Mouse (Mus musculus): ENCODE data around the gene Krt18. TPM values are rescaled to one million over a fixed set of nuclear protein-coding genes. Genes with fewer than 3 reads are reported as not detected.
"Not testable (repeated sequence)": the region's sequence is repeated elsewhere in the genome, so short reads cannot be mapped to it uniquely, and the experiment has no call there.

The Krt18 gene
- polyA plus RNA-seq, 1 experiment from 2014 or later = 24.8 TPM

DNA sequence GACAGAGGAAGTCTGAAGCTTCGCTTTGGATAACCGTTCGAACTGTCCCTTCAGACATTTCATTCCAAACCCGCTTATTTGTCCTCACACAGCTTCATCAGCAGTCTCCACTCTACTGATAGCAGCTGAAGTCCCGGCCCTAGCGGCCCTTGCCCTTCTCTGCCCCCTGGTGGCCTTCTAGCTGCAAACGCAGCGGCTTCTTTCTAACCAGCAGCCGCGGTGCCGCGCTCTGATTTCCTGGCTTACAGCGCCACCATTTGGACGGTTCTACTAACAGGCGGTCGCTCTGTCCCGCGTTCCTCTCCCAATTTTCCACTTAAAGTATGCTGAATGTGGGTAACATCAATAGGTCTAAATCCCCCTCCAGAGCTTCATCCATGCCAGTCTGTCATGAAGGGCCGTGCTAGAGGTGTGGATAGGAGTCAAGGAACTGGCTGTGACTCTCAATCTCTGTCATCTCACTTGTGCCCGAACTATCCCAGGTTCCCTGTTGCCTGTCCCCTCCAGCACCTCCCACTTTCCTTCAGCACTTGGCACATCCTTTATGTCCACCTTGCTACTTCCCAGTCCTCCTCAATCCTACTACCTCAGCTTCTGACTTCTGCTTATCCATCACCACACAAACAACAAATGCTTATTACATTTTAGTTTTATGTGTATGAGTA, 37.8 kb downstream of the Krt18 start:
- POLR2A ChIA-PET = interaction anchor here (0.5 to 1.2 kb wide), 3 partner anchors 30 to 127 kb away, joined by 3 read pairs; no protein-coding TSS in a partner anchor
- peak; percentile 100 for TF ChIP-seq CTCF (IDR thresholded peaks at IDR 0.05)
- ATAC-seq (peak; percentile 66), DNase-seq (ENCODE audit: low read depth, low spot score) (peak; percentile 50)
- H3K27me3 ChIP-seq = peaks cover 7% of the 10 kb centered on the region
- CTCF ChIA-PET = interaction anchor here (0.7 to 2.3 kb wide), 25 partner anchors 10 to 740 kb away, joined by 3 to 27 read pairs (median 6); partner anchors contain the start of genes Krt8 and Tns2
- in situ Hi-C loops (cut with MboI; ENCODE audit: low pct_unique_long_range_greater_than_20kb) = no loop called here

DNA sequence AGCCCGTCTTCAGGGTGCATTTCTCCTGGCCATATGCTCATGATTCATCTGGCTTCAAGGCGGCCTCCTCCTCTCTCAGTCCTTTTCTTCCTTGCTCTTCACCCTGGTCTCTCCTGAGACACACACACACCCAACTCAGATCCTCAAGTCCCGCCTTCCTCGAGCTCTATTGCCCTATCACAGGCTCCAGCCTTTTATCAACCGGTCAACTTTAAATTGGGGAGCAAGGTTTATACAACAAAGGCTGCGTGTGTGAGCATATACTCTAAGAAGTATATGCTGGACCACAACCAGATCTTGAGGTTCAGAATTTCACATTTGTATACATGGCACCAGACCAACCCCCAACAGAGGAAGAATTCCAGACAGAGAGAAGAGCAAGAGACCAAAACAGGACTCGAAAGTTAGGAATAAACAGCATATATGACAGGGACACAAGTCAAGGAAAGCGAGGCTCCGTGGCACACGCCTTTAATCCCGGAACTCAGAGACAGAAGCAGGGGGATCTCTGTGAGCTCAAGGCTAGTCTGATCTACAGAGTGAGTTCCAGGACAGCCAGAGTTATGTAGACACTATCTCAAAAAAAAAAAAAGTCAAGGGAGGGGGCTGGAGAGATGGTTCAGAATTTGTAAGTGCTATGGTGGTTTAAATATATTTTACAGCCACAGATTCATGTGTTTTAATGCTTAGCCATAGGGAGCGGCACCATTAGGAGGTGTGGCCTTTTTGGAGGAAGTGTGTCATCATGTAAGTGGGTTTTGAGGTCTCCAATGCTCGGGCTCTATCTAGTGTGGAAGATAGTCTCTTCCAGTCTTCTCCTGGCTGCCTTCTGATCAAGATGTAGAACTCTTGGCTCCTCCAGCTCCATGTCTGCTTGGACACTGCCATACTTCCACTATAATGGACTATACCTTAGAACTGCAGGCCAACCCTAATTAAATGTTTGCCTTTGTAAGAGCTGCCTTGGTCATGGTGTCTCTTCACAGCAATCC, 42.8 kb downstream of the Krt18 start:
- TF ChIP-seq CTCF (IDR thresholded peaks at IDR 0.05) = no peak
- ATAC-seq (no peak), DNase-seq (ENCODE audit: low read depth, low spot score) (no peak)
- in situ Hi-C loops (cut with MboI; ENCODE audit: low pct_unique_long_range_greater_than_20kb) = loop anchor here (5.0 kb wide), 2 partner anchors 298 to 738 kb away; no protein-coding TSS in a partner anchor
- CTCF ChIA-PET = interaction anchor here (1.2 kb wide), 1 partner anchor 75 kb away, joined by 3 read pairs; no protein-coding TSS in a partner anchor
- POLR2A ChIA-PET = no interaction called here
- peaks cover 7% of the 10 kb centered on the region for H3K27me3 ChIP-seq

DNA sequence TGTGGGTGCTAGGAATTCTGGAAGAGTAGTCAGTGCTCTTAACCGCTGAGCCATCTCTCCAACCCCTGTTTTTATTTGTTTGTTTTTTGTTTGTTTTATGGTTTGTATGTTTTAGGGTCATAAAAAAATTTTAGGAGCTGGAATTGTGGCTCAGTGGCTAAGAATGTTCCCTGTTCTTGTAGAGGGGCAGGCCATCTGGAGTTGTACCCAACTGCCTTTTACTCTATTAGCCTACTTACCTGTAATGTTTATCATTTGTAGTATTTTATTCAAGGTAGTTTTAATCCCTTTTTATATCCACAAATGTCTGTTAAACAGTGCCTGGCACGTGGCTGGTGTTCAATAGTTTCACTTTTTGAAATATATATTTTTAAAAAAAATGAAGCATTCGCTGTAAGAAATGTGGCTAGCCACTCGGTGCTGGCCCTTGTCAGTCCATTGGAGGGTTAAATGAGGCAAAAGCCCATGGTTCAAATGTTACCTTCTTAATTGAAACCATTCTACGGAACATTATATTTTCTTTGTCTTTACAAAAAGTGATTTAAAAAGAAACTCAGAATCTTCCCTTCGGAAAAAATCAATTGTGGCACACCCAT, 45.1 kb downstream of the Krt18 start:
- POLR2A ChIA-PET = no interaction called here
- CTCF ChIA-PET = interaction anchor here (0.9 kb wide), 1 partner anchor 48 kb away, joined by 3 read pairs; no protein-coding TSS in a partner anchor
- TF ChIP-seq CTCF (IDR thresholded peaks at IDR 0.05) = no peak
- DNase-seq (ENCODE audit: low read depth, low spot score) = no peak
- H3K27me3 ChIP-seq = peaks cover 2% of the 10 kb centered on the region
- in situ Hi-C loops (cut with MboI; ENCODE audit: low pct_unique_long_range_greater_than_20kb) = loop anchor here (5.0 kb wide), 2 partner anchors 301 to 741 kb away; no protein-coding TSS in a partner anchor
- peak; percentile 13 for ATAC-seq

DNA sequence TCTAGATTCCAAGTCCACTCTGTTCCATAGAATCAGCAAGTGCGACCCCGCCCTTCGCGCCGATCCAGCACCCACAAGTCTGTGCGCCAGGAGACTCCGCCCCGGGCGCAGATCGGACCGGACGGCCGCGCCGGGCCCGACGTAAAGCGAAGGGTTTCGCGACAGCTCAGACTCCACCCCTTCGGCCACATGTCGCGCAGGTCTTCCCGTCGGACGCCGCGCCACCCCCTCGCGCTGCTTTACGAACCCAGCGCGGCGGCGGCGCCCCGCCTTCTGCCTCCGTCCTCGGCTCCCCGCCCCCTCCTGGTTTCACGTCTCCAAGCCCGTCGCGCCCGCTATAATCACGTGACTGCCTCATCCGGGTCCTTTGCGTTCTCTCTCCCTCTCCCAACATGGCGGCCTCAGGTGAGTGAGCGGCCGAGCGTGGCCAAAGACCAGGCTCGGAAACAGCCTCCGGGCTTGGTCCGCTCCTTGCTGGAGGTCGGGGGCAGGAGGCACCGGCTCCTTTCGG, 45.6 kb downstream of the Krt18 start, which contains the start of gene Eif4b:
Eif4b (plus strand) TSS at position 215 of the 511 bp plus-strand sequence.
- CTCF ChIA-PET = interaction anchor here (0.9 kb wide), 1 partner anchor 49 kb away, joined by 3 read pairs; no protein-coding TSS in a partner anchor
- peak; percentile 75 for ATAC-seq
- H3K27me3 ChIP-seq = no peaks in the 10 kb centered on the region
- peak; percentile 88 for DNase-seq (ENCODE audit: low read depth, low spot score)
- POLR2A ChIA-PET = no interaction called here
- TF ChIP-seq CTCF (IDR thresholded peaks at IDR 0.05) = no peak
- in situ Hi-C loops (cut with MboI; ENCODE audit: low pct_unique_long_range_greater_than_20kb) = loop anchor here (5.0 kb wide), 2 partner anchors 301 to 741 kb away; no protein-coding TSS in a partner anchor

DNA sequence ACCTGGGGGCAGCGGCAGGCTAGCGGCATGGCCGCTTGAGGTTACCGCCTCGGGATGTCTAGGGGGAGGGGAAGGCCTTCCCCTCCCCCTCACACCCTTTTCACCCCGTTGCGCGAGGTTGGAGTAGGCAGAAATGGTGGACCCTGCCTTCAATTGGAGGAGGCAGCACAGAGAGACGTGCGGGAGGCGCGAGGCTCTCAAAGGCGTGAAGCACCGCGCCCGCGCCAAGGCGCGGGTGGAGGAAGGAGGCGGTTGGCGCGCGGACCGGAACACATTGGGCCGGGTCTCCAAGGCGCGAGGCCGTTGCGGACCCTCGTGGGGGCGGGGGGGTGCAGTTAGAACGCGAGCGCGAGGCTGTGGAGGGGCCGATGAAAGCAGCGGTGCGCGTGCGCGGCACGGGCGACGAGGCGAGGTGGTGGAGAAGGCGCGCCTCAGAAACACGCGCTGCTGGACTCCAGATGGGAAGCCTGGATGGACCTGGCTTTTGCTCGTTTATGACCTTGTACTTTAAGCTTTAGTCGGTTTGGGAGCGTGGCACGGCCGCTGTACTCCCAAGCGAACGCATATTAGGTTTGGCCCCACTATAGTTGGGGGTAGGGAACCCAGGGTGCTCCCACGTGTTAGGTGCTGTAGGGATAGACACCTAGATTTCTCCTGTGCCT, 46.2 kb downstream of the Krt18 start:
- TF ChIP-seq CTCF (IDR thresholded peaks at IDR 0.05) = no peak
- no peaks in the 10 kb centered on the region for H3K27me3 ChIP-seq
- no peak for DNase-seq (ENCODE audit: low read depth, low spot score)
- in situ Hi-C loops (cut with MboI; ENCODE audit: low pct_unique_long_range_greater_than_20kb) = loop anchor here (5.0 kb wide), 2 partner anchors 302 to 742 kb away; no protein-coding TSS in a partner anchor
- peak; percentile 48 for ATAC-seq
- ChIA-PET POLR2A (no interaction called here), CTCF (no interaction called here)

DNA sequence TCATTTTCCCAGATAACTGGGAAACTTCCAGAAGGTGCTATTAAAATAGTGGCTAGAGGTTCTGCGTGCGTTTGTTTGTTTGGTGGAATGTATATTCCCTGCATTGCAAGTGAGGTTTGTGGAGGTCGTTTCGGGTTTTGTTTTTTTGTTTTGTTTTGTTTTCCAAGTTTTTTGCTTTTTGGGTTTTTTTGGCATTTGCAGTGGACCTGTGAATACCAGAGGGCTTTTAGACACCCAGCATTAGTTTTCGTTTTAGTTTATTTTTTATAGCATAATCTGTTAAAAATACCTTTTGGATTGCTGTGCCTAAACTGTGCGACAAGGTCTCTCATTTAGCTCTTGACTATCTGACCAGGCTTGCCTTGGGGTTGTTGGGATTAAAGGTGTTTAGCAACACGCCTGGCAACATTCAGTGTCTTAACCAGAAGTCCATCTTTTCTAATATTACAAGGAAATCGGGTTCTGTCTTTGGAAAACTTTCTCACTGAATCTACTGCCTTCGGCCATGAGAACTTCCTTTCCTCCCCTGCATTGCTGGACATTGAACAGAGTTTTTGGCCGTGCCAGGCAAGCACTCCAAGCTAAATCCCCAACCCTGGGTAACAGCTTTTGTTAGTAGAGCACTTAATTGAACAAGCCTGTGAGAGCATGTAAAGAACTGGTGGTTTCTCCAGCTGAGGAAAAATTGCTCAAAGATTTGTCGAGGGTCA, 47.1 kb downstream of the Krt18 start:
- ChIA-PET CTCF (interaction anchor here (2.3 to 2.5 kb wide), 2 partner anchors 10 to 25 kb away, joined by 7 to 8 read pairs; partner anchors contain the start of gene Tns2), POLR2A (interaction anchor here (0.6 to 1.0 kb wide), 2 partner anchors 26 to 34 kb away, joined by 3 read pairs; partner anchors contain the start of gene Tns2)
- no peak for TF ChIP-seq CTCF (IDR thresholded peaks at IDR 0.05)
- in situ Hi-C loops (cut with MboI; ENCODE audit: low pct_unique_long_range_greater_than_20kb) = loop anchor here (5.0 kb wide), 2 partner anchors 303 to 743 kb away; no protein-coding TSS in a partner anchor
- DNase-seq (ENCODE audit: low read depth, low spot score) (no peak), ATAC-seq (no peak)
- H3K27me3 ChIP-seq = no peaks in the 10 kb centered on the region

DNA sequence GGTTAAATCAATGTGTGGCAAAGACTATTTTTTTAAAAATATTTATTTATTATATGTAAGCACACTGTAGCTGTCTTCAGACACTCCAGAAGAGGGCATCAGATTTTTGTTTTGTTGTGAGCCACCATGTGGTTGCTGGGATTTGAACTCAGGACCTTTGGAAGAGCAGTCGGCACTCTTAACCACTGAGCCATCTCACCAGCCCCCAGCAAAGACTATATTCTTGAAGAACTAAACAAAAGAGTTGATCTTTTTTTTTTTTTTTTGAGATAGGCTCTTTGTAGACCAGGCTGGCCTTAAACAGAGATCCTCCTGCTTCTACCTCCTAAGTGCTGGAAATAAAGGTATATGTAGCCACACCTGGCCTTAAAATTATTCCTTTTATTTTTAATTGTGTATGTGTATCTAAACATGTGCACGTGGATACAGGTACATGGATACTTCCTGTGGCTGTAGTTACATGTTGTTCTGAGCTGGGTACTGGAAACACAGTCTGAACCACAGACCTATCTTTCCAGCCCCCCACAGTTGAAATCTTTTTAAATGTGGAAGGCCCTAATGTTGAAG, 49.2 kb downstream of the Krt18 start:
- H3K27me3 ChIP-seq = no peaks in the 10 kb centered on the region
- CTCF ChIA-PET = interaction anchor here (0.9 to 2.5 kb wide), 3 partner anchors 8 to 23 kb away, joined by 3 to 8 read pairs (median 7); partner anchors contain the start of gene Tns2
- ATAC-seq = no peak
- in situ Hi-C loops (cut with MboI; ENCODE audit: low pct_unique_long_range_greater_than_20kb) = no loop called here
- no peak for TF ChIP-seq CTCF (IDR thresholded peaks at IDR 0.05)
- DNase-seq (ENCODE audit: low read depth, low spot score) = no peak
- POLR2A ChIA-PET = interaction anchor here (1.0 kb wide), 1 partner anchor 26 kb away, joined by 5 read pairs; no protein-coding TSS in a partner anchor

DNA sequence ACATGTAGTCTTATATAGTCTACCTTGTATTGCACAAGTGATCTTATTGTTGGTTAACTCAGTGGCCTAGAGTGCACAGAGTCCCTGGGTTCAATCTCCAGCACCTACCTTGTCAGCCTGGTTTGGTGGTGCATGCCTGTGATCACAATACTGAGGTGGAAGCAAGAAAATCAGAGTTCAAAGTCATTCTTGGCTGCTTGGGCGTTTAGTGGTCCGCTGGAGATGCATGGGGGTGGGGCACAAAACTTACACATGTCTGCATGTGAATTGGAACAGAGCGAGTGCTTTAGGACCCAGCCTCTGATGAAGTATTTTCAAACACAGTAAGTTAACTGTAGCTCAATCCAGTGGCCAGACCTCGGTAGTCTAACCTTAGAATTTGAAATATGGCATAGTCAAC, 51.2 kb downstream of the Krt18 start:
- TF ChIP-seq CTCF (IDR thresholded peaks at IDR 0.05) = no peak
- in situ Hi-C loops (cut with MboI; ENCODE audit: low pct_unique_long_range_greater_than_20kb) = no loop called here
- H3K27me3 ChIP-seq = no peaks in the 10 kb centered on the region
- ATAC-seq (no peak), DNase-seq (ENCODE audit: low read depth, low spot score) (no peak)
- ChIA-PET CTCF (interaction anchor here (1.3 to 4.4 kb wide), 2 partner anchors 12 to 763 kb away, joined by 3 to 19 read pairs; no protein-coding TSS in a partner anchor), POLR2A (no interaction called here)

DNA sequence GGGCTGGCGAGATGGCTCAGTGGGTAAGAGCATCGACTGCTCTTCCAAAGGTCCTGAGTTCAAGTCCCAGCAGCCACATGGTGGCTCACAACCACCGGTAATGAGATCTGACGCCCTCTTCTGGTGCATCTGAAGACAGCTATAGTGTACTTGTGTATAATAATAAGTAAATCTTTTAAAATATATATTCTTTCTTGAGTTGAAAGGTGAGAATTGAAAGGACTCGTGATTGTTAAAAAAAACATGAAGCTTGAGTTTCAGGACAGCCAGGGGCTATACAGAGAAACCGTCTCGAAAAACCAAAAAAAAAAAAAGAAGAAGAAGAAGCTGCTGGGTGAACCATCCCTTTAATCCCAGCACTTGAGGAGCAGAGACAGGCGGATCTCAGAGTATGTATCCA, 51.9 kb downstream of the Krt18 start:
- ATAC-seq; DNase-seq (ENCODE audit: low read depth, low spot score); H3K27me3 ChIP-seq; POLR2A ChIA-PET; in situ Hi-C loops (cut with MboI; ENCODE audit: low pct_unique_long_range_greater_than_20kb): not testable (repeated sequence)
- CTCF ChIA-PET = interaction anchor here (1.2 to 4.4 kb wide), 3 partner anchors 12 to 764 kb away, joined by 3 to 19 read pairs (median 4); partner anchors contain the start of gene Tns2
